Mouse (Mus musculus) spleen, postnatal 4 days (tissue): ENCODE results near the gene Olfr1093.

Experiments used
- DNase-seq, 2 experiments: peaks; one replicate each; pipeline ENCODE4 v3.0.0; 2022; ENCODE audit warnings: low spot score in 2 of 2

Olfr1093 gene

DNA sequence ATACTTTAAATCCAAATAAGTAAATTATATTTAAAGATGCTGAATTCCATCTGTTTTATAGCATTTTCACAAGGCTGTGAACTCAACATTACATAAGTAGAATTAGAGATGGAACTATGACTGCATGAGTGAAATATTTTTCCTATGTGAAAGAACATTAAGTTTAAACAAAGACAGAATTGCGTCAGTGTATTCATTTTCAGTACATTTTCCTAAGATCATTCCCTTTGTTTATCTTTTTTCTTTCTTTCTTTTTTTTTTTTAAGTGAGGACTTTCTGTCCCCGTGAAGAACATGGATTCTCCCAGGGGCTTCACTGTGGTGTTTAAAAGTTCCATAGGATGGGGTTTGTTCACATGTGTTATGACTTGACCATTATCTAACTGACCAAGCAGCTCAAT is at the start of gene Olfr1093:
Gene Olfr1093, plus strand, starts transcription at position 301 of the 400 bp plus-strand sequence.
- no peak for DNase-seq

DNA sequence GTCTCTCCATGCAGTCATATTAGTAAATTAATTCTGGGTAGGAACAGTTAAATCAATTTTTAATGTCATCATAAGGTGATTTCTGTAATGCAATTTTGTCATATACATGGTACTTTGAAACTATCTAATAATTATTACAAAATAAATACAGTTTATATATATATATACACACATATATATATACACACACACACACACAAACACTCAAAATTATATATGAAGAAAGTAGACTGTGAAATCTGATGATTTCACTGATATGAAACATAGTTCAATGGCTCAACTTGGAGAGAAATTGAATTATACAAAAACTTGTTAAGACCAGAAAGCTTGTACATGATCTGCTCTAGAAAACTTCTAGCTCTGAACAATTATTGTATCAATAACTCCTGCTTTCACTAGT is 48.7 kb upstream of the Olfr1093 start, which contains the start of gene Olfr1089:
Gene Olfr1089, minus strand, starts transcription at position 101 of the 400 bp plus-strand sequence.
- DNase-seq: no peak

- DNase-seq: no peak
These were observed 23.4 kb upstream of the Olfr1093 start, which contains the start of gene Olfr1090 for GRCm38 (mm10) chr2:86758893-86759292. Gene Olfr1090, minus strand, starts transcription at chr2:86758993.

DNA sequence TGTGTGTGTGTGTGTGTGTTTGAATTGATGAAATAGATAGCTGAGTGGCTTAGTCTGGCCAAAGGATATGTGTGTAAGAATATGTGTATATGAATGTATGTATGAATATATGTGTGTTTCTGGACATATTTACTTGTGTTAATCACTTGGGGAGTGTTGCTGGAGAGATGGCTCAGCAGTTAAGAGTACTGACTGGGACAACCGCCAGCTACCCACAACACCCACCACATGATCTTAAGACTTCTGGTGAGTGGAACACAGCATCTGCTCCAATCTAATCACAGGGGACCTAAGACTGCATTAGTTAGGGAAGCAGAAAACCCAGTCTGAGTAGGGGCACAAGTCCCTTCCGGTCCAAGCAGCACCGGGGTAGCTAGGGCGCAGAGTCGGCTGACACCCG is 21.2 kb upstream of the Olfr1093 start:
- no peak for DNase-seq

GRCm38 (mm10) chr2:86809918-86810317 is 27.6 kb downstream of the Olfr1093 start, which contains the start of gene Olfr141:
Gene Olfr141, minus strand, starts transcription at chr2:86810018.
- no peak for DNase-seq

DNA sequence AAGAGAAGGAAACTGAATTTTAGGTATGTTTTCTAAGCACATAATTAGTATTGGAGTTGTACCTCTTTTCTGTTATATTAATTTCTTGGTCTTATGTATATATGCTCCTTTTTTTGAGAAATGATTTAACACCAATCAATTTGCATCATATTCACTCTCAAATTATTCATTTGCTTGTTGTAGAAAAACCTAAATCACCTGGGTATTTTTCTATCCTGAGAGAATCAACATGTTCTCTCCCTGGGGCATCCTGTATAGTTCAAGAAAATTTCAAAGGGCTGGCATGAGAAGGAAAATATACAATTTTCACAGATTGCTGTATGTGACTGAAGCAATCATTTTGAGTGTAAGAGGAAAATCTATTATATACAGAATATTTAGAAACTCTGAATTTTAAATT is 42.1 kb downstream of the Olfr1093 start, which contains the start of gene Olfr1094:
Gene Olfr1094, plus strand, starts transcription at position 301 of the 400 bp plus-strand sequence.
- DNase-seq: no peak
